In the genomic region with DNA sequence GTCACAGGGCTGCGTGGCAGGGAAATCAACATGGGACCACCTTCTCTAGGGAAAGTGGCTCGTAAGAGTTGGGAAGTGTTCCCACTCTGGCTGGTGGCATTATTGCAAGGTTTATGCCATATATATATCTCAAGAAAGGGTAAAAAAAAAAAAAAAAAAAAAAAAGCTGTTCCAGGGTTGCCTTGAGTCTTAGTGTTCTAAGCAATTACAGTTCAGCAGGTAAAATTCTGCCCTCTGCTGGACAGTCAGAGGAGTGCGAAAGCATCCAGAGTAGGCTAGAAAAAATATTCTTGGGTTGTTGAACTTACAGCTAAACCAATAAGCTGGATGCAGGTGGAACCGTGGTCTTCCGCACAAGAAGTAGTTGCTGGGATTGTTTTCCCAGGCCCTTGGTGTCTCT, we compare ENCODE assay signal across 9 mouse cellular contexts.
A peak's percentile ranks its signal among the peaks of the same experiment; 100 is the strongest.
DNase-seq lines count a peak whose midpoint lies in the region; TF ChIP-seq lines count a peak whose summit lies in the region.
"Had no signal": no experiment of that assay in that cellular context is flagged by ENCODE, and none has a peak within 500 bp of the region (broad histone marks: within the 10 kb centered on the region; RNA-seq: fewer than 3 reads in every experiment).

No protein-coding gene starts in this region.

- no peaks in the 10 kb centered on the region for H3K9me3 ChIP-seq in forebrain, embryonic 10.5 days

- WGBS in forebrain, embryonic 10.5 days: 80% methylated on average over 5 of the region's 5 CpGs
- 65% methylated on average over 5 of the region's 5 CpGs for WGBS in small intestine, adult 2 months

- H3K4me3 ChIP-seq in gastrocnemius, adult 2 months: no peak overlapping the region
- no peak overlapping the region for H3K4me3 ChIP-seq in forebrain, embryonic 10.5 days
- no peak overlapping the region for H3K4me3 ChIP-seq in small intestine, adult 2 months (ENCODE audit: low read depth, low read length)
- H3K4me3 ChIP-seq: limb, embryonic 12.5 days had no signal

- intact Hi-C loops in gastrocnemius, adult 2 months (cut with DNase I): loop anchor here (2.0 kb wide), 1 partner anchor 365 kb away; no protein-coding TSS in a partner anchor

- no peaks in the 10 kb centered on the region for H3K27me3 ChIP-seq in forebrain, embryonic 10.5 days (ENCODE audit: poor library complexity, severe bottlenecking)
- no peaks in the 10 kb centered on the region for H3K27me3 ChIP-seq in small intestine, adult 2 months (ENCODE audit: control insufficient read depth, insufficient read depth, low read length)
- H3K27me3 ChIP-seq: limb, embryonic 12.5 days had no signal

- no peak overlapping the region for H3K27ac ChIP-seq in gastrocnemius, adult 2 months
- no peak overlapping the region for H3K27ac ChIP-seq in forebrain, embryonic 10.5 days
- H3K27ac ChIP-seq in small intestine, adult 2 months (ENCODE audit: insufficient read depth, low read depth, low read length): no peak overlapping the region
- H3K27ac ChIP-seq: limb, embryonic 12.5 days had no signal

- H3K36me3 ChIP-seq in forebrain, embryonic 10.5 days (replicated peaks): peaks cover 78% of the 10 kb centered on the region
- H3K36me3 ChIP-seq in small intestine, adult 2 months (ENCODE audit: control insufficient read depth, insufficient read depth, low read length): no peaks in the 10 kb centered on the region

- DNase-seq in gastrocnemius, adult 2 months: peak; percentile 40
- no peak for DNase-seq in gastrocnemius, postnatal 25 days
- peak; percentile 46 for DNase-seq in A20 (ENCODE audit: low read depth, low spot score)
- DNase-seq in brain, embryonic 14.5 days (ENCODE audit: low read depth): peak; percentile 74
- peak; percentile 25 for DNase-seq in forebrain, embryonic 10.5 days (ENCODE audit: extremely low spot score, low spot score)
- peak; percentile 47 for DNase-seq in kidney, postnatal 14 days
- DNase-seq in lung, postnatal 25 days (ENCODE audit: low spot score): peak; percentile 21

- TF ChIP-seq POLR2A in brain, embryonic 14.5 days (IDR thresholded peaks at IDR 0.05; ENCODE audit: borderline replicate concordance, extremely low read depth, insufficient read depth, insufficient read length, poor library complexity, severe bottlenecking): no peak
- TF ChIP-seq POLR2A in small intestine, adult 2 months (IDR thresholded peaks at IDR 0.05; ENCODE audit: low read depth, low read length): no peak

- peak; percentile 80 for TF ChIP-seq CTCF in gastrocnemius, adult 2 months (IDR thresholded peaks at IDR 0.05)
- TF ChIP-seq CTCF in brain, embryonic 14.5 days (IDR thresholded peaks at IDR 0.05; ENCODE audit: borderline replicate concordance, extremely low read depth, insufficient read depth, insufficient read length): peak; percentile 73; the same call in 1 of the 2 replicates
- TF ChIP-seq CTCF in small intestine, adult 2 months (IDR thresholded peaks at IDR 0.05; ENCODE audit: extremely low read depth, insufficient read length, insufficient replicate concordance, low read depth, low read length): peak; percentile 27; the same call in 1 of the 2 replicates

- H3K4me1 ChIP-seq in forebrain, embryonic 10.5 days: no peaks in the 10 kb centered on the region
- no peaks in the 10 kb centered on the region for H3K4me1 ChIP-seq in small intestine, adult 2 months (ENCODE audit: control insufficient read depth, insufficient read depth, insufficient read length, low read length)
- H3K4me1 ChIP-seq: limb, embryonic 12.5 days had no signal

Comparison
In these comparisons a context has a peak if more than half of its experiments do, and no peak if none do; other contexts are left out.
1. CTCF ChIP-seq: peak in every context shown above with its lines; median percentile 80 in gastrocnemius, adult 2 months; 73 in brain, embryonic 14.5 days; 27 in small intestine, adult 2 months.